Mouse (Mus musculus) liver, embryonic 14.5 days (tissue): ENCODE results near the gene Card11. TPM values are rescaled to one million over a fixed set of nuclear protein-coding genes. Genes with fewer than 3 reads are reported as not detected.
A peak's percentile ranks its signal among the peaks of the same experiment; 100 is the strongest.

Source experiments
- ATAC-seq: fragments of 200-750 bp; cut with Nextera tagmentation; 2 replicates; pipeline ENCODE4 v1.8.0; 2017; ENCODE audit warnings: moderate number of reproducible peaks, mild to moderate bottlenecking, moderate library complexity; ENCODE audit not compliant: insufficient read depth
- DNase-seq, 3 experiments: peaks; one replicate each; pipeline ENCODE4 v3.0.0-alpha.2; 2012 to 2013; ENCODE audit warnings: low read depth in 3 of 3, low spot score in 3 of 3
- H3K27ac ChIP-seq: fragments of 300-500 bp; sonication (generic); 2 replicates; pipeline ENCODE4 v1.5.1; 2014; ENCODE audit warnings: moderate library complexity, mild to moderate bottlenecking, control low read depth, inconsistent platforms
- H3K27me3 ChIP-seq: fragments of 300-500 bp; sonication (generic); 2 replicates; pipeline ENCODE4 v1.6.1; 2014; ENCODE audit warnings: mild to moderate bottlenecking, low read length, moderate library complexity; ENCODE audit not compliant: control insufficient read depth, insufficient read depth
- H3K36me3 ChIP-seq: fragments of 300-500 bp; sonication (generic); replicated peaks from 2 replicates; pipeline ENCODE4 v1.6.1; 2014; ENCODE audit warnings: low read depth; ENCODE audit not compliant: control insufficient read depth, insufficient read depth
- H3K4me1 ChIP-seq, 2 experiments: fragments of 200-500 bp in 1 of 2; fragments of 300-500 bp in 1 of 2; sonication (generic) in 1 of 2; replicated peaks; 2 replicates each; pipeline ENCODE4 v1.6.1; 2012 to 2014; ENCODE audit warnings: antibody characterized with exemption in 1 of 2, inconsistent platforms in 1 of 2, low read length in 1 of 2; ENCODE audit not compliant: control insufficient read depth in 2 of 2, insufficient read depth in 2 of 2
- H3K4me2 ChIP-seq: fragments of 300-500 bp; sonication (generic); 2 replicates; pipeline ENCODE4 v1.6.1; 2014; ENCODE audit warnings: low read depth, mild to moderate bottlenecking, control low read depth, moderate library complexity
- H3K4me3 ChIP-seq, 2 experiments: fragments of 200-500 bp in 1 of 2; fragments of 300-500 bp in 1 of 2; sonication (generic) in 1 of 2; 2 replicates each; pipeline ENCODE4 v1.5.1; 2012 to 2014; ENCODE audit warnings: low read depth in 2 of 2, low read length in 2 of 2, mild to moderate bottlenecking in 2 of 2, control low read depth in 1 of 2, inconsistent platforms in 1 of 2, moderate library complexity in 1 of 2; ENCODE audit not compliant: insufficient read depth in 1 of 2
- H3K9ac ChIP-seq: fragments of 300-500 bp; sonication (generic); replicated peaks from 2 replicates; pipeline ENCODE4 v1.6.1; 2014; ENCODE audit warnings: mild to moderate bottlenecking, control low read depth, moderate library complexity
- H3K9me3 ChIP-seq: fragments of 300-500 bp; sonication (generic); 2 replicates; pipeline ENCODE4 v1.6.1; 2016; ENCODE audit warnings: low read length, mixed read lengths; ENCODE audit not compliant: control insufficient read depth
- CTCF ChIP-seq: IDR thresholded peaks from 2 replicates; pipeline ENCODE4 v1.5.1; 2016; ENCODE audit warnings: antibody characterized with exemption, low read depth, control low read depth
- EP300 ChIP-seq: IDR thresholded peaks from 2 replicates; pipeline ENCODE4 v1.6.1; 2016; ENCODE audit warnings: antibody characterized with exemption, low read depth
- WGBS: fragments of 180-500 bp; shearing (Covaris S2); extraction: QIAGEN DNeasy Blood & Tissue Kit; methylation state at CpG from one replicate; pipeline ENCODE4 v1.1.7; 2014; ENCODE audit not compliant: insufficient replicate concordance; 5-methylcytosine and 5-hydroxymethylcytosine counted together
- polyA plus RNA-seq, 2 experiments: library from polyadenylated mRNA; depleted of rRNA in 1 of 2; stranded (reverse) in 1 of 2; unstranded in 1 of 2; fragments of >200 nt; fragmentation: Nextera tagmentation in 1 of 2; extraction: Ambion mirVana in 1 of 2; gene quantifications; 2 replicates each; pipeline versions ENCODE4 v1.2.1 to v1.2.3; 2012 to 2014

The Card11 gene
- polyA plus RNA-seq, 2 experiments: 0.26 TPM; not detected in 1

DNA sequence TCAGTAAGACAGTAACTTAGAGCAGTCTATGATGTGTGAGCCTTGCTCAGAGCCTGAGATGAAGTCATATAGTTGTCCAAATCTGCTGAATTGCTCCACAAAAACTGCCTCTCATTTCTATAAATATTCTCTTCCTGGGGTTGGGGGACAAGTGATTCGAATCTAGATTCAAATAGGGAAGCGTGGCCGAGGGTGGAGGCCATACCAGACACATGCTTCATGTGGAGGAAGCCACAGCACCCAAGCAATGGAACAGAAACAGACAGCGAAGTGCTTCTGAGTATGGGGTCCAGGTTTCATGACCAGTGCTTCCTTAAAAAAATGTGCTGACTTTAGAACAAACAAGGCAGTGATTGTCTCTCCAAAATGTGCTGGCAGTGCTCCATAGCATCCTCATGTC is 158.4 kb downstream of the Card11 start:
- Histone ChIP-seq H3K9me3 (no peaks in the 10 kb centered on the region), H3K27me3 (no peaks in the 10 kb centered on the region; the same call in 1 of the 2 replicates), H3K4me3 (no peak overlapping the region), H3K4me1 (no peaks in the 10 kb centered on the region), H3K4me2 (no peak overlapping the region), H3K9ac (no peak overlapping the region), H3K36me3 (no peaks in the 10 kb centered on the region), H3K27ac (no peak overlapping the region)
- no peak for TF ChIP-seq EP300
- TF ChIP-seq CTCF: no peak
- DNase-seq: no peak
- WGBS: 37% methylated on average over 4 of the region's 4 CpGs
- no peak for ATAC-seq

- H3K27ac ChIP-seq: peak overlapping the region; percentile 50
- WGBS: 50% methylated on average over 8 of the region's 8 CpGs
- TF ChIP-seq CTCF (no peak), EP300 (peak; percentile 30; the same call in 1 of the 2 replicates)
- H3K27me3 ChIP-seq: no peaks in the 10 kb centered on the region
- no peaks in the 10 kb centered on the region for H3K9me3 ChIP-seq
- H3K36me3 ChIP-seq: no peaks in the 10 kb centered on the region
- H3K4me1 ChIP-seq: peaks cover 25% of the 10 kb centered on the region in 2 experiments
- peak; percentile 24; the same call in 1 of the 2 replicates for ATAC-seq
- peak overlapping the region in 1 of 2 experiments; percentile 47; a peak in 2 of 4 replicates for H3K4me3 ChIP-seq
- H3K9ac ChIP-seq: no peak overlapping the region; the same call in 1 of the 2 replicates
- H3K4me2 ChIP-seq: peak overlapping the region; percentile 75
- DNase-seq: peak in 1 of 3 experiments; percentile 37
Observed at GRCm38 (mm10) chr5:140831064-140831431, 169.3 kb downstream of the Card11 start.

DNA sequence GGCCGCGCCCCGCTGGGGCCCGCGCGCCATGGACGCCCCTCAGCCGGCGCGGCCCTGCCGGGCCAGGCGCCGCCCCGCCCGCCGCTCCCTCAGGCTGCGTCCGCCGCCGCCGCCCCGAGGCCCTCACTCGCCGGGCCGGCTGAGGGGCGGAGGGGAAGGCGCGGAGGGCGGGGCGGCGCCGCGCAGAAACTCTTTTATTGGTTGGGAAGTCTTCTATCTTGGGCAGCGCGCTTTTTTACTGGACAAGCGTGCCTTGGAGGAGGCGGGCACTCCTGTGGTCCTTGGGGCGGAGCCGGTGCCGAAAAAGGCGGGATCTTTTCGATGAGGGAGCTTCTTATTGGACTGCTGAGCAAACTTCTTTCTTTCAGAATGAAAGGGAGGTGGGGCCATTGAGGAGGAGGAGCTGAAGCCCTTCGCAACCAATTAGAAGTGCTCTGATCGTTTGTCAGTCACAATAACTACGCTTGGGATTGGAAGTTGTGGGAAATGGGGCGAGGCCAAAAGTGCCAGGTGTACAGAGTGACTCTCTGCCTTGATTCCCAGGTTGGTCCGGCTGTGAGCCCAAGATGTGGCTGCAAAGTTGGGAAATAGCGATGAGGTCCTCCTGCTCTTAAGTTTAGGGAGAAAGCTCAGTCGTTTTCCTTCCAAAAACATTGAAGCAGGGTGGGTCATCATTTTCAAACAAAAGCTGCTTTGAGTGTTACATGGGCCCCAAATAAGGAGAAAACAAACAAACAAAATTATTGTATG is 169.9 kb downstream of the Card11 start, which contains the start of gene Gna12:
Gene Gna12 (minus strand): TSS at position 118 of the 750 bp plus-strand sequence.
- Histone ChIP-seq H3K9ac (peak within 1 kb of the TSS; percentile 85), H3K27ac (peak within 1 kb of the TSS; percentile 50), H3K4me1 (peaks cover 28 to 30% of the 10 kb centered on the region in 2 experiments), H3K27me3 (no peaks in the 10 kb centered on the region), H3K4me2 (peak within 1 kb of the TSS; percentile 100), H3K36me3 (no peaks in the 10 kb centered on the region), H3K4me3 (peak within 1 kb of the TSS; percentile 74), H3K9me3 (no peaks in the 10 kb centered on the region)
- WGBS: under 1% methylated on average over 49 of the region's 49 CpGs
- ATAC-seq (peak; percentile 96), DNase-seq (peak; percentile 99 to 100 (median 100))
- TF ChIP-seq CTCF (no peak), EP300 (no peak)

- Histone ChIP-seq H3K4me1 (peaks cover 29 to 33% of the 10 kb centered on the region in 2 experiments), H3K27ac (no peak overlapping the region), H3K36me3 (no peaks in the 10 kb centered on the region), H3K4me2 (peak overlapping the region; percentile 100), H3K27me3 (no peaks in the 10 kb centered on the region), H3K4me3 (peak overlapping the region; percentile 74), H3K9me3 (no peaks in the 10 kb centered on the region), H3K9ac (peak overlapping the region; percentile 85)
- TF ChIP-seq CTCF (no peak), EP300 (no peak)
- no peak for DNase-seq
- no peak for ATAC-seq
- WGBS: under 1% methylated on average over 57 of the region's 58 CpGs
Observed at GRCm38 (mm10) chr5:140829911-140830294, 170.5 kb downstream of the Card11 start.
